Mouse (Mus musculus) cortical plate, adult 2 months (tissue): ENCODE data around the gene Mynn. TPM values are rescaled to one million over a fixed set of nuclear protein-coding genes. Genes with fewer than 3 reads are reported as not detected.

Source experiments
- H3K27ac ChIP-seq: fragments of 200-500 bp; 2 replicates; pipeline ENCODE4 v1.5.1; 2012; ENCODE audit warnings: low read length, control low read depth, inconsistent platforms; ENCODE audit not compliant: insufficient read depth
- H3K4me1 ChIP-seq: fragments of 200-500 bp; 2 replicates; pipeline ENCODE4 v1.6.1; 2011; ENCODE audit warnings: low read length; ENCODE audit not compliant: control insufficient read depth, insufficient read depth
- H3K4me3 ChIP-seq: fragments of 200-500 bp; 2 replicates; pipeline ENCODE4 v1.5.1; 2011; ENCODE audit warnings: mild to moderate bottlenecking, low read length, control low read depth; ENCODE audit not compliant: insufficient read depth
- CTCF ChIP-seq: fragments of 200-500 bp; IDR thresholded peaks from 2 replicates; pipeline ENCODE4 v1.5.1; 2011; ENCODE audit warnings: mild to moderate bottlenecking, control low read depth, low read length; ENCODE audit not compliant: insufficient read depth; ENCODE audit errors: extremely low read depth
- POLR2A ChIP-seq: fragments of 200-500 bp; IDR thresholded peaks from 2 replicates; pipeline ENCODE4 v1.6.1; 2011; ENCODE audit warnings: mild to moderate bottlenecking, low read length, control low read depth; ENCODE audit not compliant: insufficient read depth; ENCODE audit errors: extremely low read depth
- polyA plus RNA-seq: library from polyadenylated mRNA; depleted of rRNA; stranded (reverse); fragments of >200 nt; gene quantifications from 2 replicates; pipeline ENCODE4 v1.2.3, GENCODE M21; 2012; rRNA removed

Gene Mynn
- polyA plus RNA-seq, 1 experiment: 15.5 TPM

- Histone ChIP-seq H3K4me1 (no peaks in the 10 kb centered on the region), H3K27ac (no peak overlapping the region), H3K4me3 (no peak overlapping the region)
- TF ChIP-seq CTCF (no peak), POLR2A (no peak)
These were observed 31.8 kb downstream of the Mynn start for GRCm38 (mm10) chr3:30633681-30634080.

GRCm38 (mm10) chr3:30635629-30636028 lies 33.8 kb downstream of the Mynn start:
- TF ChIP-seq POLR2A (no peak), CTCF (no peak)
- Histone ChIP-seq H3K4me1 (no peaks in the 10 kb centered on the region), H3K4me3 (no peak overlapping the region), H3K27ac (no peak overlapping the region)

- H3K4me3 ChIP-seq: no peak within 1 kb of the TSS
- H3K27ac ChIP-seq: no peak within 1 kb of the TSS
- H3K4me1 ChIP-seq: no peaks in the 10 kb centered on the region
- no peak for TF ChIP-seq POLR2A
- TF ChIP-seq CTCF: no peak
These were observed 42.3 kb downstream of the Mynn start, which contains the start of gene Lrriq4 for GRCm38 (mm10) chr3:30644207-30644606. Lrriq4 (plus strand) TSS chr3:30644507.

- no peak for TF ChIP-seq CTCF
- no peak for TF ChIP-seq POLR2A
- H3K27ac ChIP-seq: no peak overlapping the region
- H3K4me1 ChIP-seq: no peaks in the 10 kb centered on the region
- H3K4me3 ChIP-seq: no peak overlapping the region
These were observed 44.9 kb downstream of the Mynn start for GRCm38 (mm10) chr3:30646761-30647160.

GRCm38 (mm10) chr3:30647440-30648090 lies 45.7 kb downstream of the Mynn start, which contains the start of gene Lrrc34:
Lrrc34 (minus strand) TSS chr3:30647869.
- no peak within 1 kb of the TSS for H3K27ac ChIP-seq
- H3K4me3 ChIP-seq: no peak within 1 kb of the TSS
- H3K4me1 ChIP-seq: no peaks in the 10 kb centered on the region
- no peak for TF ChIP-seq POLR2A

GRCm38 (mm10) chr3:30648466-30648865 lies 46.6 kb downstream of the Mynn start:
- no peak overlapping the region for H3K4me3 ChIP-seq
- TF ChIP-seq POLR2A: no peak
- TF ChIP-seq CTCF: no peak
- H3K27ac ChIP-seq: no peak overlapping the region
- H3K4me1 ChIP-seq: no peaks in the 10 kb centered on the region

GRCm38 (mm10) chr3:30650062-30650841 lies 48.4 kb downstream of the Mynn start:
- H3K27ac ChIP-seq: no peak overlapping the region
- no peaks in the 10 kb centered on the region for H3K4me1 ChIP-seq
- H3K4me3 ChIP-seq: peak overlapping the region; percentile 9
- TF ChIP-seq CTCF: no peak
- TF ChIP-seq POLR2A: no peak

- Histone ChIP-seq H3K27ac (no peak overlapping the region), H3K4me3 (no peak overlapping the region), H3K4me1 (no peaks in the 10 kb centered on the region)
- TF ChIP-seq POLR2A (no peak), CTCF (no peak)
These were observed 54.1 kb downstream of the Mynn start for GRCm38 (mm10) chr3:30655937-30656336.

GRCm38 (mm10) chr3:30658486-30658885 lies 56.6 kb downstream of the Mynn start:
- TF ChIP-seq CTCF (no peak), POLR2A (no peak)
- Histone ChIP-seq H3K4me1 (no peaks in the 10 kb centered on the region), H3K4me3 (no peak overlapping the region), H3K27ac (no peak overlapping the region)

Other genes with a start within 250 kb of the Mynn start
- 2.6 and 3.2 TPM in 2 replicates for gene Mecom, start 54.1 kb upstream of the Mynn start, polyA plus RNA-seq
- 0.65 and 0.78 TPM in 2 replicates for gene Actrt3, start 2.1 kb upstream of the Mynn start, polyA plus RNA-seq
- not detected in 2 replicates for gene Lrriq4, start 42.4 kb downstream of the Mynn start, polyA plus RNA-seq
- 0.17 TPM in 1 of 2 replicates, not detected in the other for gene Lrrc34, start 45.8 kb downstream of the Mynn start, polyA plus RNA-seq
- gene Lrrc31, start 97.8 kb downstream of the Mynn start, polyA plus RNA-seq: not detected in 2 replicates
- 0.04 TPM in 1 of 2 replicates, not detected in the other for gene Samd7, start 144.2 kb downstream of the Mynn start, polyA plus RNA-seq
- gene Sec62, start 190.8 kb downstream of the Mynn start, polyA plus RNA-seq: 89.9 and 90.7 TPM in 2 replicates